Mouse (Mus musculus): ENCODE data around the gene Figla. TPM values are rescaled to one million over a fixed set of nuclear protein-coding genes. Genes with fewer than 3 reads are reported as not detected.
A peak's percentile ranks its signal among the peaks of the same experiment; 100 is the strongest.

Figla gene
- total RNA-seq (2014; rRNA removed) (not detected in 2 replicates), polyA plus RNA-seq (2015; fragmentation: Nextera tagmentation; extraction: Ambion mirVana) (not detected in 2 replicates)

GRCm38 (mm10) chr6:86015871-86016270, at the start of gene Figla:
TSS of gene Figla (plus strand) at chr6:86016171.
- ATAC-seq: no peak
- TF ChIP-seq CTCF (IDR thresholded peaks at IDR 0.05; ENCODE audit: low read depth): no peak
- 91% methylated on average over 9 of the region's 9 CpGs for WGBS

DNA sequence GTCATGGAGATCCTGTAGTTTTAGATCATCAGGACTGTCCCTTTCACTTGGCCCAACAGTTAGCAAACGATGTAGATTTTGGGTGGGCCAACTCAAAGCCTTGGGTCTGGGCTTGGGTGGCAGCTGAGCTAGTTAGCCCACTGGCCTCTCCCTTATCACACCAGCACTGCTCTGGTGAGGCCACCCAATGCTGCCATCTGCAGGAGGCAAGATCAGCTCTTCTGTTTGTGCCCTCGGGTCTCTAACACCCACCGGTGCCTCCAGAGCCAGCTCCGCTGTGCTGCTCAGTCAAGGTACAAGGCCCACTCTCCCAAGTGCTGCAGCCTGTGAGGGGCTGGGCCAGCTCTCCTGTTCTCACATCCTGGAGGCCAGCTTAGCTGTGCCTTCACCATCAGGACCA, 49.3 kb upstream of the Figla start:
- no peaks in the 10 kb centered on the region for H3K36me3 ChIP-seq (ENCODE audit: insufficient read depth)
- ATAC-seq: no peak
- no peaks in the 10 kb centered on the region for H3K4me1 ChIP-seq (ENCODE audit: insufficient read depth)
- no peaks in the 10 kb centered on the region for H3K9me3 ChIP-seq (ENCODE audit: low read length)
- 0 out of 2 replicates have a peak overlapping the region, but pooled peaks have one; percentile 9 for H3K27ac ChIP-seq (ENCODE audit: low read depth, low read length)
- no peaks in the 10 kb centered on the region for H3K27me3 ChIP-seq (ENCODE audit: insufficient read depth, low read length)
- no peak for TF ChIP-seq CTCF (IDR thresholded peaks at IDR 0.05; ENCODE audit: low read depth)
- H3K9ac ChIP-seq: no peak overlapping the region
- no peak for DNase-seq
- H3K4me3 ChIP-seq (ENCODE audit: low read depth, low read length): no peak overlapping the region
- 77% methylated on average over 4 of the region's 4 CpGs for WGBS
- H3K4me2 ChIP-seq (ENCODE audit: low read depth): no peak overlapping the region

More at GRCm38 (mm10) chr6:86015871-86016270, at the start of gene Figla:
- no peaks in the 10 kb centered on the region for H3K4me1 ChIP-seq (ENCODE audit: insufficient read depth)
- H3K9me3 ChIP-seq (ENCODE audit: low read length): no peaks in the 10 kb centered on the region
- H3K27ac ChIP-seq (ENCODE audit: low read depth, low read length): no peak within 1 kb of the TSS
- no peak for DNase-seq
- no peak within 1 kb of the TSS for H3K4me2 ChIP-seq (ENCODE audit: low read depth)
- no peak within 1 kb of the TSS for H3K4me3 ChIP-seq (ENCODE audit: low read depth, low read length)
- H3K36me3 ChIP-seq (ENCODE audit: insufficient read depth): no peaks in the 10 kb centered on the region
- H3K9ac ChIP-seq: no peak within 1 kb of the TSS
- no peaks in the 10 kb centered on the region for H3K27me3 ChIP-seq (ENCODE audit: insufficient read depth, low read length)

- Histone ChIP-seq H3K36me3 (ENCODE audit: insufficient read depth) (no peaks in the 10 kb centered on the region), H3K9ac (no peak overlapping the region), H3K27ac (ENCODE audit: low read depth, low read length) (no peak overlapping the region), H3K4me1 (ENCODE audit: insufficient read depth) (no peaks in the 10 kb centered on the region), H3K9me3 (ENCODE audit: low read length) (no peaks in the 10 kb centered on the region), H3K4me2 (ENCODE audit: low read depth) (no peak overlapping the region), H3K4me3 (ENCODE audit: low read depth, low read length) (no peak overlapping the region), H3K27me3 (ENCODE audit: insufficient read depth, low read length) (no peaks in the 10 kb centered on the region)
- ATAC-seq: no peak
- no peak for TF ChIP-seq CTCF (IDR thresholded peaks at IDR 0.05; ENCODE audit: low read depth)
- WGBS: 76% methylated on average over 2 of the region's 2 CpGs
- no peak for DNase-seq
Measured at GRCm38 (mm10) chr6:85969889-85970288, 46.1 kb upstream of the Figla start.

DNA sequence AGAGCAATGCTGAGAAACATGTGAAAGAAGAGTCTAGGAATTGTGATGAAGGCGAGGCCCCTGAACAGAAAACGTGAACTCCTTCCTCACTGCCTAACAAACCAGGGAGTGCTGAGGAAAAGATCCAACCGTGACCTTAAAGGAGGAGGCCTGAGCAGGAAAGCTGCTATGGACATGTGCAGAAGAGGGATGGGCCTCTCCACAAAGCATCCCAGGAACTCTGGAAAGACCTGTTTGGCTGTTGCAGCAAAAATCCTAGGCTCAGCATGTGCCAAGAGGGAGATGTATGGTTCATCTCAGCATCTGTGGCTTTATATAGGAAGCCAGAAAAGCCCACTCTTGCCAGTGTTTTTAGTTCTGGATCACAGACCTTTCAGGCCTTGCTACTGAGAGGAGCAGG, 43.3 kb upstream of the Figla start:
- Histone ChIP-seq H3K9me3 (ENCODE audit: low read length) (no peaks in the 10 kb centered on the region), H3K4me3 (ENCODE audit: low read depth, low read length) (no peak overlapping the region), H3K4me2 (ENCODE audit: low read depth) (no peak overlapping the region), H3K27ac (ENCODE audit: low read depth, low read length) (no peak overlapping the region), H3K9ac (no peak overlapping the region), H3K27me3 (ENCODE audit: insufficient read depth, low read length) (no peaks in the 10 kb centered on the region), H3K36me3 (ENCODE audit: insufficient read depth) (no peaks in the 10 kb centered on the region), H3K4me1 (ENCODE audit: insufficient read depth) (no peaks in the 10 kb centered on the region)
- TF ChIP-seq CTCF (IDR thresholded peaks at IDR 0.05; ENCODE audit: low read depth): no peak
- WGBS: 73% methylated on average over 3 of the region's 3 CpGs
- DNase-seq (no peak), ATAC-seq (no peak)

DNA sequence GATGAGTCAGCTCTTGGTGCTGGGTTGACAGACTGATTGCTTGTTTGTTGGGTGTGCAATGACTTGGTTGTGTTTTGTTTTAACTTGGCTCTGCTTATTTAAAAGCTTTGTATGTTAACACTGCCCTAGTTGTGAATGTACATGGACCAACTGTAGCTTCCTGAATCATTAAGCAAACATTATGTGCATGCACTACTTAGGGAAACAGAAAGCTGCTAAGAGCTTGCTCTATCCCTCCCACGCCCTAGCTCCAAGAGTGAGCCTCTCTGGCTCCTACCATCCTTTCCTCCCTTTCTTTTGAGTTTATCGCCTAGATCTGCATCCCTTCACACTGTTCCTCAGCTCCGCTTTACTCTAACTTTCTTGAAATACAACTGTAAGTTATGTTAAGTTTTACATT, 42.6 kb upstream of the Figla start:
- H3K27me3 ChIP-seq (ENCODE audit: insufficient read depth, low read length): no peaks in the 10 kb centered on the region
- no peak for DNase-seq
- no peaks in the 10 kb centered on the region for H3K4me1 ChIP-seq (ENCODE audit: insufficient read depth)
- no peak for ATAC-seq
- no peak overlapping the region for H3K9ac ChIP-seq
- H3K4me2 ChIP-seq (ENCODE audit: low read depth): no peak overlapping the region
- H3K4me3 ChIP-seq (ENCODE audit: low read depth, low read length): no peak overlapping the region
- H3K36me3 ChIP-seq (ENCODE audit: insufficient read depth): no peaks in the 10 kb centered on the region
- H3K9me3 ChIP-seq (ENCODE audit: low read length): no peaks in the 10 kb centered on the region
- no peak for TF ChIP-seq CTCF (IDR thresholded peaks at IDR 0.05; ENCODE audit: low read depth)
- 83% methylated on average over 3 of the region's 3 CpGs for WGBS
- H3K27ac ChIP-seq (ENCODE audit: low read depth, low read length): no peak overlapping the region

DNA sequence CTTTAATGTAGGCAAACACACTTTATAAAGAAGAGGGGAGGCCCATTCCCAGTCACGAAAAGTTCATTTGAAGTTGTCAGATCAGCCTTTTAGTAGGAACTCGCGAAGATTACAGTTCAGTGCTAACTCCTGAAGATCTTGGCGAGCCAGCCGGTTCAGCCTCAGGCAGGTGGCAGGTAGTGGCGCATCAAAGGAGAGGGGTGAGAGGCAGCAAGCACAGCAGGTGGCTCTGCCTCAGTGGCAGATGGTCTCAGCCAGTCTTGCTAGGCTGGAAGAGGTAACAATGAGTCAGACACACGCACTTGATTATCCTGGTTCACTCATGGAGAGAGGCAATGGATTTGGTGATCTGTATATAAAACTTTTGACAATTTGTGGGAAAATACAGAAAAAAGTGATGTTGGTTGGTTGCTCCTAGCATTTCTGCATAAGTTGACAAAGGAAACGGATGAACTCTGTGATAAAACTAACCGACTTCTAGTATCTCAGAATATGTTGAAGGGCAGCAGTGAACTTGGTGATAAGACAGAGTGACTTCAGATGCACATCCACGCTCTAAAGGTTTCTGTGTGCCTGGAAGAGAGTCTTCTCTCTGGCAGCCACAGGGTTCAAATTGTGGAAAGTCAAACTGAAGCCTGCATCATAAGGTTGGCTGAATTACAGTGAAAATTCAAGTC, 40.9 kb upstream of the Figla start:
- Histone ChIP-seq H3K27me3 (ENCODE audit: insufficient read depth, low read length) (no peaks in the 10 kb centered on the region), H3K27ac (ENCODE audit: low read depth, low read length) (no peak overlapping the region), H3K4me3 (ENCODE audit: low read depth, low read length) (no peak overlapping the region), H3K4me2 (ENCODE audit: low read depth) (no peak overlapping the region), H3K4me1 (ENCODE audit: insufficient read depth) (no peaks in the 10 kb centered on the region), H3K9ac (no peak overlapping the region), H3K9me3 (ENCODE audit: low read length) (no peaks in the 10 kb centered on the region), H3K36me3 (ENCODE audit: insufficient read depth) (no peaks in the 10 kb centered on the region)
- WGBS: 71% methylated on average over 10 of the region's 10 CpGs
- no peak for TF ChIP-seq CTCF (IDR thresholded peaks at IDR 0.05; ENCODE audit: low read depth)
- DNase-seq (no peak), ATAC-seq (no peak)

- H3K27me3 ChIP-seq (ENCODE audit: insufficient read depth, low read length): no peaks in the 10 kb centered on the region
- DNase-seq (no peak), ATAC-seq (no peak)
- H3K4me2 ChIP-seq (ENCODE audit: low read depth): no peak overlapping the region
- H3K4me3 ChIP-seq (ENCODE audit: low read depth, low read length): no peak overlapping the region
- no peaks in the 10 kb centered on the region for H3K4me1 ChIP-seq (ENCODE audit: insufficient read depth)
- TF ChIP-seq CTCF (IDR thresholded peaks at IDR 0.05; ENCODE audit: low read depth): no peak
- WGBS: 94% methylated on average over 1 of the region's 1 CpGs
- H3K9ac ChIP-seq: no peak overlapping the region
- H3K9me3 ChIP-seq (ENCODE audit: low read length): no peaks in the 10 kb centered on the region
- no peak overlapping the region for H3K27ac ChIP-seq (ENCODE audit: low read depth, low read length)
- H3K36me3 ChIP-seq (ENCODE audit: insufficient read depth): no peaks in the 10 kb centered on the region
Measured at GRCm38 (mm10) chr6:85975761-85976160, 40.2 kb upstream of the Figla start.
